Mouse (Mus musculus) liver, embryonic 13.5 days (tissue): ENCODE data around the gene Mapk8ip1. TPM values are rescaled to one million over a fixed set of nuclear protein-coding genes. Genes with fewer than 3 reads are reported as not detected.

Experiments used
- ATAC-seq: fragments of 200-750 bp; cut with Nextera tagmentation; 2 replicates; pipeline ENCODE4 v1.8.0; 2017; ENCODE audit warnings: low read depth, mild to moderate bottlenecking, moderate number of reproducible peaks, moderate library complexity
- DNase-seq: peaks from one replicate; pipeline ENCODE4 v3.0.0; 2022
- H3K27ac ChIP-seq: fragments of 300-500 bp; sonication (generic); 2 replicates; pipeline ENCODE4 v1.5.1; 2015; ENCODE audit warnings: moderate library complexity, mild to moderate bottlenecking, inconsistent platforms
- H3K27me3 ChIP-seq: fragments of 300-500 bp; sonication (generic); 2 replicates; pipeline ENCODE4 v1.6.1; 2015; ENCODE audit warnings: mild to moderate bottlenecking, inconsistent platforms
- H3K36me3 ChIP-seq: fragments of 300-500 bp; sonication (generic); 2 replicates; pipeline ENCODE4 v1.6.1; 2015; ENCODE audit warnings: mild to moderate bottlenecking, inconsistent platforms
- H3K4me1 ChIP-seq: fragments of 300-500 bp; sonication (generic); replicated peaks from 2 replicates; pipeline ENCODE4 v1.6.1; 2015; ENCODE audit warnings: inconsistent platforms
- H3K4me2 ChIP-seq: fragments of 300-500 bp; sonication (generic); 2 replicates; pipeline ENCODE4 v1.6.1; 2015; ENCODE audit warnings: inconsistent platforms, mild to moderate bottlenecking, moderate library complexity
- H3K4me3 ChIP-seq: fragments of 300-500 bp; sonication (generic); replicated peaks from 2 replicates; pipeline ENCODE4 v1.5.1; 2015; ENCODE audit warnings: mild to moderate bottlenecking, inconsistent platforms
- H3K9ac ChIP-seq: fragments of 300-500 bp; sonication (generic); 2 replicates; pipeline ENCODE4 v1.6.1; 2015; ENCODE audit warnings: mild to moderate bottlenecking, inconsistent platforms
- H3K9me3 ChIP-seq: fragments of 300-500 bp; sonication (generic); replicated peaks from 2 replicates; pipeline ENCODE4 v1.6.1; 2016; ENCODE audit warnings: inconsistent platforms
- WGBS: fragments of 180-500 bp; shearing (Covaris S2); methylation state at CpG from one replicate; pipeline ENCODE4 v1.1.7; 2015; ENCODE audit not compliant: insufficient replicate concordance; 5-methylcytosine and 5-hydroxymethylcytosine counted together
- polyA plus RNA-seq: library from polyadenylated mRNA; unstranded; fragments of >200 nt; fragmentation: Nextera tagmentation; extraction: Ambion mirVana; gene quantifications from 2 replicates; pipeline ENCODE4 v1.2.1, GENCODE M21; 2015

The Mapk8ip1 gene
- polyA plus RNA-seq, 1 experiment from 2014 or later, result 1.9 TPM

GRCm38 (mm10) chr2:92370375-92370774 is 30.7 kb downstream of the Mapk8ip1 start:
- H3K4me2 ChIP-seq, result peak overlapping the region; percentile 57
- no peak for ATAC-seq
- H3K9me3 ChIP-seq, result no peaks in the 10 kb centered on the region
- H3K4me3 ChIP-seq, result peak overlapping the region; percentile 52
- 18% methylated on average over 19 of the region's 19 CpGs for WGBS
- H3K36me3 ChIP-seq, result no peaks in the 10 kb centered on the region
- H3K27me3 ChIP-seq, result peaks cover 68% of the 10 kb centered on the region
- peaks cover 25% of the 10 kb centered on the region for H3K4me1 ChIP-seq
- H3K9ac ChIP-seq, result peak overlapping the region; percentile 51
- H3K27ac ChIP-seq, result no peak overlapping the region
- DNase-seq, result no peak

- WGBS, result 25% methylated on average over 20 of the region's 20 CpGs
- Histone ChIP-seq H3K4me3 (no peak overlapping the region), H3K9ac (no peak overlapping the region), H3K4me1 (peaks cover 13% of the 10 kb centered on the region), H3K27ac (no peak overlapping the region), H3K27me3 (peaks cover 57% of the 10 kb centered on the region), H3K4me2 (no peak overlapping the region), H3K9me3 (no peaks in the 10 kb centered on the region), H3K36me3 (no peaks in the 10 kb centered on the region)
- ATAC-seq, result no peak
- DNase-seq, result no peak
Measured at GRCm38 (mm10) chr2:92367383-92368029, 33.6 kb downstream of the Mapk8ip1 start.

- H3K4me3 ChIP-seq, result no peak overlapping the region
- no peak for DNase-seq
- WGBS, result 74% methylated on average over 10 of the region's 10 CpGs
Measured at GRCm38 (mm10) chr2:92365568-92365967, 35.5 kb downstream of the Mapk8ip1 start.

GRCm38 (mm10) chr2:92364086-92364485 is 37.0 kb downstream of the Mapk8ip1 start:
- Histone ChIP-seq H3K27me3 (peaks cover 23% of the 10 kb centered on the region), H3K4me2 (no peak overlapping the region), H3K4me1 (no peaks in the 10 kb centered on the region), H3K9me3 (no peaks in the 10 kb centered on the region), H3K4me3 (no peak overlapping the region), H3K36me3 (0 out of 2 replicates have a peak, but pooled peaks cover 4% of the 10 kb centered on the region), H3K27ac (no peak overlapping the region), H3K9ac (no peak overlapping the region)
- DNase-seq (no peak), ATAC-seq (no peak)
- 80% methylated on average over 4 of the region's 4 CpGs for WGBS

More at GRCm38 (mm10) chr2:92365568-92365967, 35.5 kb downstream of the Mapk8ip1 start:
- ATAC-seq, result no peak
- Histone ChIP-seq H3K9ac (no peak overlapping the region), H3K27me3 (peaks cover 37% of the 10 kb centered on the region), H3K27ac (no peak overlapping the region), H3K9me3 (no peaks in the 10 kb centered on the region), H3K36me3 (no peaks in the 10 kb centered on the region), H3K4me2 (no peak overlapping the region), H3K4me1 (peaks cover 3% of the 10 kb centered on the region; the same call in 1 of the 2 replicates)

- WGBS, result 83% methylated on average over 6 of the region's 6 CpGs
- H3K4me1 ChIP-seq, result no peaks in the 10 kb centered on the region
- H3K9me3 ChIP-seq, result no peaks in the 10 kb centered on the region
- no peak for DNase-seq
- ATAC-seq, result no peak
- no peak overlapping the region for H3K27ac ChIP-seq
- H3K4me3 ChIP-seq, result no peak overlapping the region
- no peak overlapping the region for H3K4me2 ChIP-seq
- no peak overlapping the region for H3K9ac ChIP-seq
- 0 out of 2 replicates have a peak, but pooled peaks cover 10% of the 10 kb centered on the region for H3K27me3 ChIP-seq
- H3K36me3 ChIP-seq, result 0 out of 2 replicates have a peak, but pooled peaks cover 4% of the 10 kb centered on the region
Measured at GRCm38 (mm10) chr2:92362571-92363228, 38.4 kb downstream of the Mapk8ip1 start.

- no peak overlapping the region for H3K4me3 ChIP-seq
- H3K9me3 ChIP-seq, result no peaks in the 10 kb centered on the region
- no peaks in the 10 kb centered on the region for H3K4me1 ChIP-seq
- no peak overlapping the region for H3K4me2 ChIP-seq
- 0 out of 2 replicates have a peak, but pooled peaks cover 4% of the 10 kb centered on the region for H3K36me3 ChIP-seq
- no peak overlapping the region for H3K27ac ChIP-seq
- 74% methylated on average over 8 of the region's 8 CpGs for WGBS
- DNase-seq, result no peak
- no peak for ATAC-seq
- H3K9ac ChIP-seq, result no peak overlapping the region
- H3K27me3 ChIP-seq, result 0 out of 2 replicates have a peak, but pooled peaks cover under 1% of the 10 kb centered on the region
Measured at GRCm38 (mm10) chr2:92361795-92362194, 39.3 kb downstream of the Mapk8ip1 start.

GRCm38 (mm10) chr2:92360893-92361292 is 40.2 kb downstream of the Mapk8ip1 start:
- ATAC-seq (peak; percentile 70), DNase-seq (no peak)
- H3K36me3 ChIP-seq, result 0 out of 2 replicates have a peak, but pooled peaks cover 4% of the 10 kb centered on the region
- H3K9me3 ChIP-seq, result no peaks in the 10 kb centered on the region
- H3K27ac ChIP-seq, result no peak overlapping the region
- 23% methylated on average over 12 of the region's 12 CpGs for WGBS
- H3K4me2 ChIP-seq, result 0 out of 2 replicates have a peak overlapping the region, but pooled peaks have one; percentile 2
- no peak overlapping the region for H3K4me3 ChIP-seq
- H3K27me3 ChIP-seq, result no peaks in the 10 kb centered on the region
- no peak overlapping the region for H3K9ac ChIP-seq
- H3K4me1 ChIP-seq, result no peaks in the 10 kb centered on the region

GRCm38 (mm10) chr2:92360186-92360823 is 40.8 kb downstream of the Mapk8ip1 start:
- Histone ChIP-seq H3K9me3 (no peaks in the 10 kb centered on the region), H3K4me1 (no peaks in the 10 kb centered on the region), H3K9ac (no peak overlapping the region), H3K27me3 (no peaks in the 10 kb centered on the region), H3K4me2 (0 out of 2 replicates have a peak overlapping the region, but pooled peaks have one; percentile 2), H3K27ac (no peak overlapping the region), H3K4me3 (no peak overlapping the region), H3K36me3 (0 out of 2 replicates have a peak, but pooled peaks cover 4% of the 10 kb centered on the region)
- ATAC-seq (no peak), DNase-seq (no peak)
- 72% methylated on average over 25 of the region's 25 CpGs for WGBS

- H3K9me3 ChIP-seq, result no peaks in the 10 kb centered on the region
- no peak overlapping the region for H3K4me2 ChIP-seq
- DNase-seq (no peak), ATAC-seq (no peak)
- no peak overlapping the region for H3K9ac ChIP-seq
- no peaks in the 10 kb centered on the region for H3K27me3 ChIP-seq
- H3K27ac ChIP-seq, result no peak overlapping the region
- H3K4me3 ChIP-seq, result no peak overlapping the region
- H3K36me3 ChIP-seq, result 0 out of 2 replicates have a peak, but pooled peaks cover 4% of the 10 kb centered on the region
- WGBS, result 79% methylated on average over 2 of the region's 2 CpGs
- peaks cover 2% of the 10 kb centered on the region; the same call in 1 of the 2 replicates for H3K4me1 ChIP-seq
Measured at GRCm38 (mm10) chr2:92359301-92359700, 41.8 kb downstream of the Mapk8ip1 start.

GRCm38 (mm10) chr2:92354224-92354623 is 46.8 kb downstream of the Mapk8ip1 start:
- ATAC-seq, result no peak
- no peak overlapping the region for H3K9ac ChIP-seq
- no peak for DNase-seq

GRCm38 (mm10) chr2:92353402-92353801 is 47.7 kb downstream of the Mapk8ip1 start:
- ATAC-seq, result no peak
- Histone ChIP-seq H3K4me2 (no peak overlapping the region), H3K36me3 (no peaks in the 10 kb centered on the region; the same call in 1 of the 2 replicates), H3K9me3 (no peaks in the 10 kb centered on the region), H3K4me1 (peaks cover 8% of the 10 kb centered on the region), H3K9ac (no peak overlapping the region), H3K27me3 (no peaks in the 10 kb centered on the region), H3K4me3 (no peak overlapping the region), H3K27ac (no peak overlapping the region)
- 70% methylated on average over 5 of the region's 5 CpGs for WGBS
- no peak for DNase-seq

More at GRCm38 (mm10) chr2:92354224-92354623, 46.8 kb downstream of the Mapk8ip1 start:
- H3K36me3 ChIP-seq, result peaks cover 2% of the 10 kb centered on the region; the same call in 1 of the 2 replicates
- no peaks in the 10 kb centered on the region for H3K27me3 ChIP-seq
- 54% methylated on average over 6 of the region's 6 CpGs for WGBS
- peaks cover 8% of the 10 kb centered on the region for H3K4me1 ChIP-seq
- no peak overlapping the region for H3K4me2 ChIP-seq
- H3K27ac ChIP-seq, result no peak overlapping the region
- H3K4me3 ChIP-seq, result no peak overlapping the region
- H3K9me3 ChIP-seq, result no peaks in the 10 kb centered on the region
